Mouse (Mus musculus): ENCODE data around the gene Dph5.
"Not testable (repeated sequence)": the region's sequence is repeated elsewhere in the genome, so short reads cannot be mapped to it uniquely, and the experiment has no call there.

The Dph5 gene

DNA sequence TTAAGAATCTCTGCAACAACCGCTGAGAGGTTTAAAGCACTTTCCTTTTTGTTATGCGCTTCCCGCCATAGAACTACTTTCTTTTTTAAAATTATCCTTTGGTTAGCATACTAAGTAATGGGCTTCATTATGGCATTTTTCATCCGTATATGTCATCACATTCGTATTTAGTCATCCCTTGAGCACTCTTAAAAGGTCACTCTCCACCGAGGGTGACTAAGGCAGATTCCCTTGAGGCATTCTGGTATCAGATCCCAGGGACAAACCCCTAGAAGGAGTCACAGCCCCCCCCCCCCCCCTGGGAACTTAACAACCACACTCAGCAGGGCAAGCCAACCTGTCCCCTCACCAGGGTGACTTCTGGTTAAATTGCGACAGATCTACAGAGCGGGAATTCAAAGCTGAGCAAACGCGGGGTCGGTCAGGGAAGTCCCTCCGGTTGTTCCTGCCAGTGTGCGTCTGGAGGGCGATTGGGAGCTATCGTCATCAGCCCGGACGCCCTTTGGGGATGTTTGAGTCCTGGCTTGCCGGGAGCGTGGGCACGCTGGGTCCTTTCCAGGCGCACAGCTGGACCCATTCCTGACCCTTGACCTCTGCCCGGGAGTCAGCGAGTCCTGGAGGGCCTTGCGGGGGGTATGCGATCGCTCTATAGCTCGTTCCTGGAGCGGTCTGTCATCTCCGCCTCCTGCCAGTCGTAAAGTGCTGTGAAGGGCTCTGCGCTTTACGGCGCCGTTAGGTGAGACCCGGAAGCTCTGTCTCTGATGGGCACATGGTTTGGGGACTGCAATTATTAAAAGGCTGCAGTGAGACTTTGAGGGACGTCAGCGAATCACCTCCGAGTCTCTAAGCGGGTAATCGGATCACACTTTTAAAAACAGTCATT, at the start of gene Dph5:
Gene Dph5 (plus strand): TSS at position 411 of the 883 bp plus-strand sequence.
- peak; percentile 89 for DNase-seq (ENCODE audit: low spot score)

DNA sequence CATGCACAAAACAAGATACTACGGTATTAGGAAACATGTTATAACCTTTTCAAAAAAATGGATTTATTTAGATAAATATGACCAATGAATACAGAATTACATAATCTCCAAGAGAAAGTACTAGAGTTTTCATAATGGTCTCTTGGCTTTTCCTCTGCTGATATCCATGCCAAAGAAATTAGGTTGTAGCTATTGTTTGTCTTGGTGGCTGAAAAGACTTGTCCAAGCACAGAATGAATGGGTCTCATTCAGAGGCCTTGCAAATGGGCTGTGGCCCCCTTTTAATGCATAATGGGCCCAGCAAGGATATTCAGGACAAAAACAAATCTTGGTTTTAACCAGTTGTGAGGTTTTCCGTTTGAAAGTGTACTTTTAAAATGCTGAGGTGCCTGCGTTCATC, 43.1 kb upstream of the Dph5 start:
- DNase-seq (ENCODE audit: low spot score), result no peak

DNA sequence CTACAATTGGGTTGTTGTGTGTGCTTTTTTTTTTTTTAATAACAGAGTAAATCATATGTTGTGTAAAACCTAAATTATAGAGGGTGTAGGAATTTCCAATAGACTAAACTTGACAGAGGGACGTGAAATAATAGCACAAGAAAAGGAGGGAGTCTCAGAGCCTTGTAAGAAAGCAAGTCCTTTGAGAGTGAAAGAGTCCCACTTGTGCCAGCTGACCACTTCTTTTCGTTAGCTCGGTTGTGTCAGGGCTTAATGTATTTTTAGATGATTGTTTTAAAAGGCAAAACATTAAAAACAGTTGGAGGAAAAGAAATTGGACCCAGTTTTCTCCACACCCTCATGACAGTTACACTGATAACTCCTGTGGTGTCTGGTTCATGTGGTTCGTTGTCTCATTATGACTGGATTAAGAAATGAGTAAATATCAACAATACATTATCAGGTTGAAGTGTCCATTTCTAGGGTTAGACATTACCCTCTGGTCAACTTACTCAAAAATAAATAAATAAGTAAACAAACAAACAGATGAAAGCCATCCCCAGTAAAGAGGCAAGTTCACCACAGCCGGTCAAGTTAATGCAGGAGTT, 42.5 kb upstream of the Dph5 start:
- no peak for DNase-seq (ENCODE audit: low spot score)

DNA sequence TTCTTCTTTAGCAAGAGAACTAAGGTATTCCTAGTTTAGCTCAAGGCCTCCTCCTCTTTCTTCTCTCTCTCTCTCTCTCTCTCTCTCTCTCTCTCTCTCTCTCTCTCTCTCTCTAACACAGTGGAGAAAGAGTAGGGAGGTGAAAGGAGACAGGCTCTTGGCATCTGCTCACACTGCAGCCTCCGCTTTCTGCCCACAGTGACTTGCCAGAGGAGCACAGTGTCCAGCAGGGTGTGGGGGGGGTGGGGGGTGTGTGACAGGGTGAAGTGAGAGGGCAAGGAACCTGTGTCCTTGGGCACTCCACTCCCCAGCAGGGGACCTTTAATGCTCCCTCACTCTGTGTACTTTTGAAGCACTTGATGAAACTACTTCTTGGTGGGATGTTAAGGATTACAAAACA, 41.9 kb upstream of the Dph5 start:
- no peak for DNase-seq (ENCODE audit: low spot score)

DNA sequence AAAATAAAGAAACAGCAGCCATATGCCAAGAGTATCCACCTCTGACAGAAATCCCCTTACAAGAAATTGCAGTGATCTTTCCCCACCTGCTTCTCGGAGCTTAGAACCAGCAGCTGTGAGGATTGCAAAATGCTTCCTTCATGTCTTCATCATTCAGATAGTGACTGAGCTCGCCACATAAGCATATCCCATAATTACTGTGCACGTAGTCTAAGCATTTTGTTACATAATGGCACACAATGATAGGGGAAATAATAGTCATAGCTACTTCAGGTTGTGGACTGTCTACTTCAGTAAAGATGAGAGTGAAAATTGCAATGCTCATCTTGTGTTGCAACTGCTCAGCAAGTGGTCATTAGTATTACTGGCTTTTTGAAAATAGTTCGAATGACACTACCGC, 41.5 kb upstream of the Dph5 start:
- DNase-seq (ENCODE audit: low spot score), result no peak

DNA sequence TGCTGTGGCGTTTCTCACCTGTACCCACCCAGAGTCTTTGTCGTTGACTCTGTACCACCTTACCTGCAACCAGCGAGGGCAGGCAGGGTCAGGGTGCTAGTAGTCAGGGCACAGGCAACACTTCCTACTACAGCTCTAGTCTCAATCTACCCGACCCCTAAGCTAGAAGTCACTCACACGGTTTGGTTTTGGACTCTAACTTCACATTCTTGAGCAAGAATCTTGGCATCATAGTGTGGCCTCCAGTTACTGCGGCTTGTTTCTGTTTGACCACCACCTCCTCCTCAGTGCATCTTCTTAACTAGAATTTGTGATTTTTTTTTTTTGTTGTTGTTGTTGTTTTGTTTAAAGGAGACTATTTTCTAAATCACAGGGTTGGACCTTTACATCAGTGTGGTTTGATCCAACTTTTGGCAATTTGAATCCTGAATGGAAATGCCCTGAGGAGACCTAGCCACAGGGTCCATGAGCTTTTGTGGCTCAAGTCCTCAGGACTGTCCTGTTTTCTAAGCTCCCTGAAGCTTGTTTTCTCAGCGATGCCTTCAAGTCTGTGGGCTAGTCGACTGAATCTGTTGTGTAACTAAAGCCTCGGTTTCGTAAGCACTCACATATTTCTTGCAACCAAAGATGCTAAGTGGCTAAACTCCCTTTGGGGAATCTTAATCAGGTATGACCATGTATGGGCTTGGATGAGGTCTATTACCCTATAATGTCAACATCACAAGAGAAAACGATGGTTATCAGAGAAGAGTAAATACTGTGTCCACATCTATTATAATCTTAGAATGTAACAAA, 38.8 kb upstream of the Dph5 start:
- no peak for DNase-seq (ENCODE audit: low spot score)

DNA sequence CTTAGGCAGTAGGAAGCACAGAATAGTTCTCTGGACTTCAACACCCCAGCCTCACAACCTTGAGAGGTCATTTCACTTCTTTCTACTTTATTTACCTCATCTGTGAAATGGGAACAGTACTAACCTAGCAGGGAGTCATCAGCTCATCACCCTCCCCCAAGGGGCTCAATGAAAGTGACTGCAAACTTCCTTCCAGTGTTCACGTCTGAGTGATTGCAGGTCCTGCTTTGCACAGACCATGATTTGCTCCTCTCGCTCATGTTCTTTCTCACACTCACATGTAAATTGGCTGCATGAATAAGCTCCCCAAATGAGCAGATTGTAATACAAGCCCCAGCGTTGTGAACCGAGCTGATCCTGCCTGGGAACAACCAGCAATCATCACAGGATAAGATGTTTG, 36.7 kb upstream of the Dph5 start:
- DNase-seq (ENCODE audit: low spot score), result no peak

DNA sequence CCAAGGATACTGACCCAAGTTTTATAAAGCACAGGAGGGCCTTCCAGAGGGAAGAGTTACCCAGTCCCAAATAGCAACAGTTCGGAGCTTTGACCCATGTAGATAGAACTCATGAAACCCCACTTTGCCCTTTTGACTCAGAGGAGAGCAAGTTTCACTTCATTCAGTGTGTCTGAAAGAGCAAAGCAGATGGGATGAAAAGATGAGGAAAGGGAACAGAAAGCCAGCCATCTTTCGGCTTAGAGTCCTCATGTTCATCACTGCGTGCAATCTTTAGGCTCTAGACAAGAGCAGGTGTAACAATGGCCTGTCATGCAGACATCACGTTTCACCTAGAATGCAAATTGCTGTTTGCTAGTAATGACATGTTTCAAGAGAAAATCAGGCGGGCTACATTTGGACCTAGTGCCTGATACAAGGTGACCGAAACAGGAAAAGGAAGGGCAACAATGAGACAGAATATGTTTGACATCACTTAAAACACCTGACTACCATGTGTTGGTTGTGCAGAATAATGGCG, 32.9 kb upstream of the Dph5 start:
- no peak for DNase-seq (ENCODE audit: low spot score)

DNA sequence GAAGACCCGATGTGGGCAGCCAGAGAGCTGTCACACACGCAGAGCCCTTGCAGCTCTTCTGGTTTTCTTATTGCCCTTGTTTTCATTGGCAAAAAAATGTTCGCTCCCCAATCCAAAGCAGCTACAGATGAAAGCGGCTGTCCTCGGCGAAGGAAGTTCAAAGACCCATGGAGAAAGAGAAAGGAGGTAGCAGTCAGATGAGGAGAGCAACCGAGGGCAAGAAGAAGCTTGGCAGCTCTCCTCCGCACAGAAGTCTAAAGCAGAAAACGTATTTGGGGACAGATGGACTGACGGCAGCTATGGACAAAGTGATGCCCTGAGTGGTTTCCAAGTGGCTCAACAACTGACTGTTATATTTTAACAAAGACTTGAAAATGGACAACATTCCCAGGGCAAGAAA, 32.1 kb upstream of the Dph5 start:
- no peak for DNase-seq (ENCODE audit: low spot score)

DNA sequence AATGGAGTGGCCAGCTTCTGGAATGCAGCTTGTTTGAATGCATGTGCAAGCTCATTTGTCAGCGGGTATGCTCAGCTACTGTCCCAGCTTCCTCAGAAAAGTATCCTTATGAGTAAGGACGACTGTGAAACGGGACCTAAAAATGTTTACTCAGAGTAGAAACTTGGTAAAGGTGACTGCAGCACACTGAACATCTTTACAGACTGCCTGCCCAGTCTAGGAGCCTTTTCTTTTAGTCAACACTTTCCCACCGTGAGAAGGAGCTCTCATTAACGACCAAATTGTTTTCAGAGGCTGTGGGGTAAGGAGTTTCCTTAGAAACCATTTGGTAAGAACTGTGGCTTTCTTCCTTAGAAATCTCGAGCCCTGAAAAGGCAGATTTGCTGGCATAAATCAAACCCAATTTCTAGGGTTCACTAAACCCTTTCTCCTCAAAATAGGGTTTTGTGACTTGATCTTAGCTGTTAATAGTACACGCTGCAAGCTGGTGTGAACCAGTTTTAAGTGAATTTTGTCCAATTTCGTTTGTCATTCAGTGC, 31.1 kb upstream of the Dph5 start:
- DNase-seq (ENCODE audit: low spot score), result no peak

DNA sequence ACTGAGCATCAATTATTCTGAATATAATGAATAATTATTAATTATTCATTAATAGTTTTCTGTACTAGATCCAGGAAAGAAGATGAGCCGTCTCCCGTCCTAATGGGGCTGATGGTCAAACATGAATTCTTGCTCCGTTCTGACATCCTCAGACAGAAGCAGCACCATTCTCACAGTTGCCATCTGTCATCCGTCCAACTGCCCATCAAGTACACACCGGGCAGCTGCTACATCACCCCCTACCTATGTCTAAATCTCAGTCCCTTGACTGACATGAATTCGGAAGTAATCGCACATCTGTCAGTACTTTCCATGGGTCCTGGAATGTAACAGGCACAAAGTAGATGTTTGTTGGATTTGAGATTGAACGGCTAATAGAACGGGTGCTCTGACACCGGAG, 30.2 kb upstream of the Dph5 start:
- no peak for DNase-seq (ENCODE audit: low spot score)

DNA sequence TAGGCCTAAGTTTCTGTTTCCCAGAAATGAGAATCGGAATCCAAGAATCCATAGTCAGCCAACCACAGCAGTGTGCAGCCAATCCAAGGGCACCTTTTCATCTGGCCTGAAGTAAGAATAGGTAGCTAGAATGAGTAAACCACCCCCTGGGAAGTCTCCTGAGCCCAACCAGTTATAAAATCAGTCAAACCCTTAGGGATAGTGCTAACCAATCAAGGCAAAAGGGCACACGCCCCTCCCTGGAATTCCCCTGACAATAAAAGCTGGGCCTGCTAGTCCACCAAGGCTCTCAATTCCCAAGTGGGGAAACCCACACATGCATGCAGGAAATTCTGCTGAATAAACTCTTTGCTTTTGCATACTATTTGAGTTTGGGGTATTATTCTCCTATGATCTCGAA, 28.8 kb upstream of the Dph5 start:
- DNase-seq (ENCODE audit: low spot score), result no peak

DNA sequence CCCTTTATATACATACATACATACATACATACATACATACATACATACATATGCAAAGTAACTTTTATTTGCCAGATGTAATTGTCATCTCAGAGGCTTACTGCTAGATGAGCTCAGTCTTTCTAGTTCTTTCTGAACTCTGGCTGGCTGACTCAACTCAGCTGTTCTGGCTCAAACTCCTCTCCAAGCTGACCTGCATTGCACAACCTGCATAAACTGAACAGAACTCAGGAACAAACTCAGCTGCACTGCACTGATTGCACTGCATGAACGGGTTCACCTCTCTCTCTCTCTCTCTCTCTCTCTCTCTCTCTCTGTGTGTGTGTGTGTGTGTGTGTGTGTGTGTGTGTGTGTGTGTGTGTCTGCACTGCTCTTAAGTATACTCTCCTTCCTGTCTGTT, 26.9 kb upstream of the Dph5 start:
- not testable (repeated sequence) for DNase-seq (ENCODE audit: low spot score)

DNA sequence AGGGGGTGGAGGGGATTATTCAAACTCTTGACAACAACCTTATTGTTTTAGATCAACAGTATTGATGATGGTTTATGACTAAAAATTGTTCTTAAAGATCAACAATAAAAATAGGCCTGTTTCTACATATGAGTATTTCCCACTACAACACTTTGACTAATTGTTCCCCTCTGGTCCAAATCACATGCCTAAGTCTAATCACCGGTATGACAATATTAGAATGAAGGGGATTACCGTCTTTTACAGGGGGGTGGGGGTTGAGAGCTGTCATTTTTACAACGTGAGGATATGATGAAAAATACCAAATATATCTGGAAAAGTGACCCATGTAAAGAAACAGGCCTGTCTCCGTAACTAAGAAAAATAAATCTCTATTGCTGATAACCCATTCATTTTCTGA, 24.1 kb upstream of the Dph5 start:
- DNase-seq (ENCODE audit: low spot score), result no peak

DNA sequence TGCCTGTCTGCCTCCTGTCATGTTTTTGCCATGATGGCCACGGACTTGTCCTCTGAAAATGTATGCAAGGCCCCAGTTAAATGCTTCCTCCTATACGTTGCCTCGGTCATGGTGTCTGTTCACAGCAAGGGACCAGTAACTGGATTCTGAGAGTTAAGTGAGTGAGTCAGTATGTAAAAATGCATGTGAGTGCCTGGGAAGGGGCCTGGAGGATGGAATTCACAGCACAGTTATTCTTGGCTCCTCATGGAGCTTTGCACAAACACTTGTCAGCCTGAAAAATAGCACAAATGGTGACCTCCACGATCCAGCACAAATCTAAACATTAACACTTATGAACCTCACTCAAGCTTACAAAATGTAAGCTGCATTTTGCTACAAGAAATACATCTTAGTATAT, 20.5 kb upstream of the Dph5 start:
- no peak for DNase-seq (ENCODE audit: low spot score)

DNA sequence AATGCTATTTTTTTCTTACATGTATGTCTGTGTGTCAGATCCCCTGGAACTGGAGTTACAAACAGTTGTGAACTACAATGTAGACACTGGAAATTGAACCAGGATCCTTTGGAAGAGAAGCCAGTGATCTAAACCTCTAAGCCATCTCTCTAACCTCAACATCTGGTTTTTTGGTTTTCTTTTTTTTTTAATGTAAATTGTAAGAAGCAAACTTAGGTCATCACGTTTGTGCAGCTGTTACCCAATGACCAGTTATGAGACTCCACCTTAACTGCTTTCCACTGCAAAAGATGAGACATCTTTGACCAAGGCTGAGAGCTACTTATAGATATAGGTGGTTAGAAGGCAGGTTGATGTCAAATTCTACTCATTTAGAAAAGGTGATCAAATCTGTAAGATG, 19.7 kb upstream of the Dph5 start:
- no peak for DNase-seq (ENCODE audit: low spot score)

DNA sequence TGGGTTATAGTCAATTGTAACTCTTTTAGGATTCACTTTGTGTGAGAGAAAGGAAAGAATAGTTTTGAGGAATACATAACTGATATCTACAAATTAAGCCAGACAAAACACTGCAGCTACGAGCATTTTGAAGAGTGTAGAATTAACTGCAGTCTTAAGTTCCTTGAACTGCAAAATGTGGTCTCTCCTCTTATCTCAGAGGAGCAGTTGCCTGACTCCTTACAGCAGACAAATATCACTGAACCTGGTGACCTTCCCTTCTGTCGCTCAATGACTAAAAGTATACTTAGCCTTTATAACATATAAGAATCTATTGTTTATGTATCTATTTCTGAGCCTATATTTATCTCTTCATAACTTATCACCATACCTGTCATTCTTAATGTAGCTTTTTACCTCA, 18.3 kb upstream of the Dph5 start:
- DNase-seq (ENCODE audit: low spot score), result no peak

DNA sequence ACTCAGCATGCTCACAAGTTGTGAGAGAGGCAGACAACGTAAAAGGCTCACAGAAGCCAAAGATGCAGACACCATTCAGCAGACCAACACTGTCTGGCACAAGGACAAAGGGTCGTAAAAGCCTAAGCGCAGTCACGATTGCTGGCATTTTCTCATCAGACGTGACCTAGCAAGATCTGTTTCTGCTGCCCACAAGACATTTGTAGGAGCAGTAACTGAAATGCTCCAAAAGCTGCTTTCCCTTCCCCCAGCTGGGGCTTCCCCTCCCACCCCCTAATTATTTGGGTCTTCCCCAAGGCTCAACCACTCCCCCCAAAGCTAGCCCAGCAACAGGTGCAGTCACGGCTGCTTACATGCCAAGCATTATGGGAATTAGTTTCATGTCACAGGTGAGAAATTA, 12.1 kb upstream of the Dph5 start:
- no peak for DNase-seq (ENCODE audit: low spot score)

DNA sequence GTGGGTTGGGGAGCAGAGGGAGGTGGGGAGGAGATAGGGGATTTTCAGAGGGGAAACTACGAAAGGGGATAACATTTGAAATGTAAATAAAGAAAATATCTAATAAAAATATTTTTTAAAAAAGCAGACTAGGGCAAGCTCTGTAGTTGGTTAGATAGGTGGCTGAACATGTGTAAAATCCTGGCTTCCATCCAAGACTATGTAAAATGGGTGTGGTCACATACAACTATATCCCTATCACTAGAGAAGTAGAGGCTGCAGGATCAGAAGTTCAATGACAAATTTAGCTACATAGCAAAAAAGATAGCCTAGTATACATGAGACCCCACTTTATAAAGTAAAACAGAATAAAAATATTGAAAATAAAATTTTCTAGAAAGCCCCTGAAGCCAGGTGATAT, 10.5 kb upstream of the Dph5 start:
- no peak for DNase-seq (ENCODE audit: low spot score)

DNA sequence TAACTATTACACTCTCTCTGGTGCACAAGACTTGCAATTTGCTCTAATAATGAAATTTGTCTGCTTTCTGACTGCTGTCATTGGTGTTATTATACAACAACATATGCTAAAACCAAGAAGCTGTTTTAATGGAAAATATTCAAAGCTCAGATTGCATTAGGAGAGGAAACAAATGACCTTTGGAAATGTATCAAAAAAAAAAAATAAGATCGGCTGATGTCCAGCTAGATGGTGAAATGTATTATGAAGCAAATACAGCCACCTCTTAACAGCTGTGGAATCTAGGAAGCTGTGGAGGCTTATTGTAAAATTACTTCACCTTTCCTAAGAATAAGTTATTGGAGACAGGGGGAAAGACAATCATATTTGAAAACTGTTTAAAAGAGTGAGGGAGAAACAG, 3.6 kb upstream of the Dph5 start:
- DNase-seq (ENCODE audit: low spot score), result no peak

DNA sequence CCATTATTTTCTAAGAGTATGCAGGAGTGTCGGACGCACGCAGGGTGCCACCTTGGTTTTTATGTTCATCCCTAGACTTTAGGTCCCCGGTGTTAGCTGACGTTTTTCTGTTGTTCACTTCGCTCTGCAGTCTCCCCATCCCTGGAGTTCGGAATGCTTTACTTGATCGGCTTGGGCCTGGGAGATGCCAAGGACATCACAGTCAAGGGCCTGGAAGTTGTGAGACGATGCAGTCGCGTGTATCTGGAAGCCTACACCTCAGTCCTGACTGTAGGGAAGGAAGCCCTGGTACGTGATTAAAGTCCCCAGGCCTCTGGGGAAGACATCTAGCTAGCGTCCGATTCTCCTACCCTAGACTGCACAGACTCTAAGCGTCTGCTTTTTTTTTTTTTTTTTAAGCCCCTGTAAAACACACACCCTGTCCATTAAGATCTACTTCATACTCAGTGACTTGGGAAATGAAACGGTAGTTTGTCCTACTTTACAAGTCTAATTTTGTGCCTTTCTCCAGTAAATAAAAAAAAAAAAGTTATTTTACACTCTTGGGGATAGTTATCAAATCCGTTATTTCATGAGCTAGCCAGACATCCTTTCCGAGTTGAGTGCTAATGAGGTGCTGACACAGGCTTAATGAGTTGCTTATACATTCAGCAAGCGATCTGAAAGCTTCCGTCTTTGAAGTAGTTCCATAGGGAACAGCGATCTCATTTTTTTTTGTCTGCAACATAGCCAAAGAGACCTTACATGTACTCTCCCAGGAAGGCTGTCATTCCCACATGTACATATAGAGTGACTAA, 871 bp downstream of the Dph5 start:
- peak; percentile 18 for DNase-seq (ENCODE audit: low spot score)

DNA sequence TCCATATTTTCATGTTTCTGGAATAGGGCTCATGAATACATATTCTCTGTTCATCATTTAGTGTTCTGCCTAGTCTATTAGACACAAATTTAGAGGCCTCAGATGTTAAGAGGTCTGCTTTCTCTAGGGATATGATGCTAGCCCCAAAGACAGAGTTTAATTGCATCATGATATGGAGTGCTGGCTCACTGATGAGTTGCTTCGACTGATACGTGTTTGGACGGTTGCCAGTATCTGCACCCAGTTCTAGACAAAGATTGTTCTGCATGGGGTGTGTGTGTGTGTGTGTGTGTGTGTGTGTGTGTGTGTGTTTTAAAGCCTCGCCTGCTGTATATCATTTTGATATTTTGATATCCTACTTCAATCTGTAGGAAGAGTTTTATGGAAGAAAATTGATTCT, 4.7 kb downstream of the Dph5 start:
- peak; percentile 18 for DNase-seq (ENCODE audit: low spot score)
